Mouse (Mus musculus) WW6 (cell line): ENCODE results near the gene Dock11.

ENCODE experiments used
- DNase-seq: peaks from one replicate; pipeline ENCODE4 v3.0.0-alpha.2; 2013; ENCODE audit warnings: low read depth, low spot score

Dock11 gene

DNA sequence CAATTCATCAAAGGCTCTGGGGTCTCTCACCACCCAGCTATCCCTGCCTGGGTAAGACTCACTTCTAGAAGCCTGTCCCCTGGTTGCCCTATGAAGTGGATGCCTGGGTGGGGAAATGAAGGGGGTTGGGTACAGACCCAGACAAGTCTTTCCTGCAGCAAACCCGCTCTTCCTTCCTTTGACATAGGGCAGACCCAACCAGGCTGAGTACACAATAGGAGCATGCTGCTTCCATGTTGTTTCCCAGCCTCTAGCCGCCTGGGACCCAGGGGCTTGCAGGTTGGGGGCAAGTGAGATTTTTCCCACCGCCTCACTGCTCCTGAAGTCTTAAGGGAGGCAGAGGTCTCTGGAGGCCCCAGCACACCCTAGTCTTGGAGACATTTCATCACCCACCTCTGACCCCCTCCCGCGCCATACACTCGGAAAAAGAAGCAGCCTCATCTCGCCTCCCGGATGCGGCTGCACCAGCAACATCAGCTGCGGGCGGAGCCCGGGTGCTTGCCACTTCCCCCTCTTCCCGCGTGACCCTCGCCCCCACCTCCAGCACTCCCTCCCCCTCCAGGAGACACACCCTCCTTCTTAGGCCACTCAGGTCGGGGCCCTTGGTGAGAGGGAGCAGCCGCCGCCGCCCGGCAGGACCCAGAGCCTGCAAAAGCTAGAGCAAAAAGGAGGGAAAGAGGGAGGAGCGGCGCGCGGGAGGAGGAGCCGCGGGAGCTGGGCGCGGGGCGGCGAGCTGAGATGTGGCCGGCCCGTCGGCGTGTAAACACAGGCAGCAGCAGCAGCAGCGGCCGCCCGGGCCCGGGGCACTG, at the start of gene Dock11:
Gene Dock11, plus strand, starts transcription at position 746 of the 809 bp plus-strand sequence.
- peak; percentile 48 for DNase-seq

DNA sequence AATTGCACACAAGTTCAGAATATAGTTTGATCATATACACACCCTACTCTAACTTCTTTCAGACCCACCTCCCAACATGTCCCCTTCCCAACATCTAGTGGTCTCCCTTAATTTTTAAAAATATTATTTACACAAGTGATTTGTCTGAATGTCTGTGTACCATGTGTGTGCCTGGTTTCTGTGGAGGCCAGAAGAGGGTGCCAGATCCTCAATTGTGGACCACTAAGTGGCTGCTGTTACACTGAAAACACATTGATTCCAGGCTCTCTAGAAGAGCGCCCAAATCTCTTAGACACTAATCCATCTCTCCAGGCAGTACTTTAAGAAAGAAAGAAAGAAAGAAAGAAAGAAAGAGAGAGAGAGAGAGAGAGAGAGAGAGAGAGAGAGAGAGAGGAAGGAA, 8.9 kb upstream of the Dock11 start:
- DNase-seq, result no peak

DNA sequence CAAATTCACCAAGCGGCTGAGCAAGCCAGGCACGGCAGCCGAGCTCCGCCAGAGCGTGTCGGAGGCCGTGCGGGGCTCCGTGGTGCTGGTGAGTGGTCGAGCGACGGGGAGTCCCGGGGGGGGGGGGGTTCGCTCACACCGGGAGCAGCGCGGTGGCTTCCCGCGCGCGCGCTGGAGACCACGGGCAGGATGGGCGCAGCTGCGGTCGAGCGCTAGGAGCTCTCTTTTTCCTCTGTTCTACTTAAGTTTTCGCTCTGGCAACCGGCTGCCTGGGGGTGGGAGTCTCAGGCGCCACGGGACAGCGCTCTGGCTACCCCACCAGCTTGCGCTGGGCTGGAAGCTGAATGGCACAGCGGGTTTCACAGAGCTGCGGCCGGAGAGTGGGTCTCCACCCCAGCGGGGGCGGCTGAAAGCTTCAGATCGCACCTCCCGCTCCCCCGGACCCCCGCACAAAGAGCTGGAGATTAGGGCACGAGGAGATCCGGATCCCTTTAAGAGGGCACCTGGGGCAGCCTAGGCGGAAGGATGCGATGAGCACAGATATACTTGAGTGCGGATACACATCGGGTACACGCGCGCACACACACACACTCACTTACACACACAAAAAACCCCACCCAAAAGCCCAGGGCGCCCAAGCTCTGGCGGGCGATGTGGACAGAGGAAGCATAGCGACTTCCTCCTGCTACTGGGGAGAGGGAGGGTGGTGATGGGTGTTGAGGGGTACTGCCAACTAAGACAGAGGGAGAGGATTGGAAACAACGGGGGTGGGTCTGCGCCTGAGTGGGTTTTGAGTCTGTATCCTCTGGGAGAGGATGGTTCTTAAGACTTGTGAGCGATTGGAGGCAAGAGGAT, 540 bp downstream of the Dock11 start:
- peak; percentile 3 for DNase-seq

DNA sequence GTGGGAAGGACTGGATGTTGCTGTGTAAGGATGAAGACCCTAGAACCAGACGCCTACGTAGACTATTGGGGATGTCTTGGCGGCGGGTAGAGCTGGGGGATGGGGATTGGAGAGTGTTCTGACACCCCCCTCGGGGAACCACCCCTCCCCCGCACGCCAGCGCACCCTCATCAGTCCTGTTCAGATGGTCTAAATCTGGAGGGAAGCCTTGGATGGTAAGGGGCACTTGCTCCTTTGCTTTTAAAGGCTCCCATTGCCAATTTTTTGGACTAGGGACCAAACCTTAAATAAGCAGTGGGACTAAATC, 1.1 kb downstream of the Dock11 start:
- no peak for DNase-seq

DNA sequence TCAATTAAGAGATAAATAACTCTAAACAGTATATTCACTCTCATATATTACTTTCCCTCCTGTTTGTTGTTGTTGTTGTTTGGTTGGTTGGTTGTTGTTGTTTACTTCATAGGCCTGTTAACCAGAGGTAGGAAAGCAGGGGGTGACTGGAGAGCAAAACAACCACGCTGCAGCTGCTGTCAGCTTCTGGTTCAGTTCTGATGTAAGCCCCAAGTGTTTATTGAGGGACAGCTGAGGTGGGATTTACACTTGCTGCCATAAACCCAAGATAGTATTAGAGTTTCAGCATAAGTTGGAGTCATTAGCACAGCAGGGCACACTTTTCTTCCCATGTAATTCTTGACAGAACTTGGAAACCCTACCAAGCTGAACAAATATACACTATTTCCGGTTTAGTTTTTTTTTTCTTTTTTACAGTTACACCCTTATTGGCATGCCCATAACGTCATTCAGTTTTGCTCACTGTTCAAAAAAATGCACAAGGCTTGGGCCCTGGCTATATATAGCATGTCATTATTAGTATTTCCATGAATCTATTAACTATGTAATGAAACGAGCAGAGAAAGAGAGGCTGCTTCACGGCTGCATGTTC, 3.0 kb downstream of the Dock11 start:
- no peak for DNase-seq

DNA sequence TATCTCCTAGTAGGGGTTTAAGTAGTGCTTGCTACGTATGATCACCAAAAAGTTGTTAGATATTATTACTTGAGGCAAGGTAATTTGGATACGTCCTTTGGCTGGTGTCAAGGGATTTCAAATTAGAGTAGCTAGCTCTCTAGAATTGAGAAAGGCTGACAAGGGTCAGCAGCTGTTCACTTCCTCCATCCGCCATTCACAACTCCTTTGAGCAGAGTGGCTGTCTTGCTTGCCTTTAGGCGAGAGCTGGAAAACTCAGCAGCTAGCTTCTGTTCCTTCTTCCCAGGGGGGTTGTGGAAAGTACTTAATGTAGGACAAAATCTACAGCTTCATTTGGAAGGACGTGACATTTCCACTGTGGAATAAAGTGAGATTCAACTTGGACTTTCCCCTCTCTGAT, 3.7 kb downstream of the Dock11 start:
- no peak for DNase-seq

DNA sequence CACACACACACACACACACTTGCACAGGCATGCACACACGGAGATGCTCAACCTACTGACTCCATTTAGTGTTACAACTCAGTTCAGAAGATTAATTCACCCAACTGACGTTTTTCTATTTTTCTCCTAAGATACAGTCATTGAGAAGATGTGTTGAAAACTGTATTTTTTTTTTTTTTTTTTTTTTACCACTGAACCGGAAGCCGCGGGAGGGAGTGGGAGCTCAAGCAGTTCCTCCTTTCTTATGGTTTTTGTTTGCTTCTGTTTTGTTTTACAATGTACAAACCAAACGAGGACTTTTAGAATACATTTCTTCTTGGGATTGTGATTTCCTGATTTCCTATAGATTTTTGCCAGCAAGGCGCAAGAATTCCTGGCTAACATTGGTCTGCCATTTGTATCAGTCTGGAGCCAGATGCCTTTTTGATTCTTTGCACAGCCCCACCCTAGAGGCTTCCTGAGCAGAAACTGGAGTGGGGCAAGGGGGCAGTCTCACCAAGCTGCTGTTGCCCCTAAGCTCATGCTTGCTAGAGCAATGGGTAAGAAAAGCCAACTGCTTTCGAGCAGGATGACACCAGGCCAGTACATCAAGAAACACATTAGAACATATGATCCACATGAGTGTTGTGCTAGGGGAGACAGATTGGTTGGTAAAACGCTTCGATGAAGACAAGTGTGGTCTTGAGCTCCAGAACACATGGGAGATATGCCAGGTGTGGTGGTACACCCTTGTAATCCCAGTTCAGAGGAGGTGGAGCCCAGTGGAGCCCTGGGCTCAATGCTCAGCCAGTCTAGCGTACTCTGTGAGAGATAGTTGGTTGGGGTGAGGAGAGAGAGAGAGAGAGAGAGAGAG, 9.2 kb downstream of the Dock11 start:
- no peak for DNase-seq

DNA sequence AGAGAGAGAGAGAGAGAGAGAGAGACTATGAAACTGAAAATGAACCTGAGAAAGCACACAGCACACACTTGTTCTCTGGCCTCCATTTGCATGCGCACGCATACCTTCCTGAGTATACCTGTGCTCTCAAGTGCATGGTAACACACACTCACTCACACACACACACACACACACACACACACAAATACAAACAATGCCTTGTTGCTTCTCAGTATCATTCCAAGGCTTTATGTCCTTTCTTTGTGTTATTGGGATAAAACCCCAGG, 9.8 kb downstream of the Dock11 start:
- no peak for DNase-seq

DNA sequence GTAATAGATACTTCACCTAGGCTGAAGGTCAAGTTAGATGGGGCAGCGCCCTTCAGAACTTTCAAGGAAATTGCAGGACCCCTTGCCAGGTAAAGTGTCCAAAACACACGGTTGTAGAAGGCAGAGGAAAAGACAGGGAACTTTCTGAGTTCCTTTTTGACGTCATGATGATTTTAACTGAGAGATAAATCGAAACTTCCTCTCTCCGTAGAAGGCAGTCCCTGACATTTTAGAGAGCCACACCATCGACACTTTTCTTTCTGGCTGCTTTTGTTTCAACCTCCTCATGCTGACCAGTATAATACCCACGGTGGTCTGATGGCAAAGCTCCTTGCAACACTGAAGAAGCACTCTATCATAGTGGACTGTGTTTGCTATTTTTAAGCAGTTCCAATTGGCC, 15.7 kb downstream of the Dock11 start:
- no peak for DNase-seq

DNA sequence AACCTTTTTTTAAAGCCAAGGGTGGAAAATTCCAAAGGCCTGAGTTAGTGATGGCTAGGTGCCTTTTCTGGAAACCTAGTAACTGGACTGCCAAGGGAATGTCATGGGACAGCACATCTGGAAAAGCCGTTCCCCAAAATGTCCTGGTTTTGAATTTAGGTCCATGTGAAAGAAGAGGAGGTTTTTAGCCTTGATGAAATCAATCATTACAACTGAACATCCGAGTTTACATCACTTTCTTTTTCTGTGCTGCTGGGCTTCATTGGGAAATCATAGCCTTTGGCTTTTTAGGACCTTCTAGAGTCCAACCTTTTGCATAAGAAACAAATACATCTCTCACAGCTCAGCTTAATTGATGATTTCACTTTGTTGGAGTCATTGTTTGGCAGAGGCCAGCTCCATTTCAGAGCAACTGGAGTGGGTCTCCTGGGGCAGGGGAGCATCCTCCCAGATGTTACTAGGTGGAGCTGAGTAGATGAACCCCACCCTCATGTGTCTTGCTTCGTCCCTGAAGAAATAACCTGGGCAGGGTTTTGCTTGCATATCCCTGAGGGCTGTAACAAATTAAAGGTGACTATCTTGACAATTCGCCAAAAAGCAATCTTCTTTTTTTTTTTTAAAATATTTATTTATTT, 18.2 kb downstream of the Dock11 start:
- DNase-seq, result no peak

DNA sequence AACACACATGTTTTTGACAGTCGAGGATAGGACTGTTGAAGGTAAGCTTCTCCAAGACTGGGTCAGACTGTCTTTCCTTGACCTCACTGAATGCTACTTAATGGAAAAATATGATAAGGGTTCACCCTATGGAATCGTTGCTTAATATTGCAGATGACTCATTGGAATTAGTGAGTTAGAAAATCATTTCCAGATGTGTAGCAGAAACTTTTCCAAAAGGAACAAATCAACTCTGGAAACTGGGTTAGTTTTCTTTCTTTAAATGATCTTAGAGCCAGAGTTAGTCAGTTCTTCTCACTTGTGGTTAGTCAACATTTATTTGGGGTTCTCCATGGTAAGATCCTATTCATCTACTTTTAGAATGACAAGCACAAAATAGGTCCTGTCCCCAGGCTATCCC, 30.9 kb downstream of the Dock11 start:
- no peak for DNase-seq

DNA sequence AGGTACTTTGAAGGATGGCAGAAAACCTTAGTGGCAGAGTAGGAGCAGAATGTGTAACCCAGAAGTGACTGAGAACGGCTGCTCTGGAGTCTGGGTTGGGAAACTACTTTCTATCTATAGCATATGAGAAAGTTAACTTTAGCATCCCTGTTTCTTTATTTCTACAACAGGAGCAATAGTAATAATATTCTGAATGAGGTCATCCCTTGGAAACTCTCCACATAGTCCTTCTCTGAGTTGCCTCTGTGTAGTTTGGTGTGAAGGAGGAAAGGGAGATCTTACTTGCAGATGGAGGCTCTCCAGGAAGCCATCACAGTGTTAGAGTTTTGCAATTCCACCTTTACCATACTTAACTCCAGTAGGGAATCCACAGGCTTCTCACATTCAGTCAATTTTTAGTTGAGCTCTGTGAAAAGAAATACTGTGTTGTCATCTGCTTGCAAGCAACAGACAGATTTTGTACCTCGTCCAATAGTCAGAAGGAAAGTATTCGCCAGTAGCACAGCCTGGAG, 31.5 kb downstream of the Dock11 start:
- DNase-seq, result no peak

DNA sequence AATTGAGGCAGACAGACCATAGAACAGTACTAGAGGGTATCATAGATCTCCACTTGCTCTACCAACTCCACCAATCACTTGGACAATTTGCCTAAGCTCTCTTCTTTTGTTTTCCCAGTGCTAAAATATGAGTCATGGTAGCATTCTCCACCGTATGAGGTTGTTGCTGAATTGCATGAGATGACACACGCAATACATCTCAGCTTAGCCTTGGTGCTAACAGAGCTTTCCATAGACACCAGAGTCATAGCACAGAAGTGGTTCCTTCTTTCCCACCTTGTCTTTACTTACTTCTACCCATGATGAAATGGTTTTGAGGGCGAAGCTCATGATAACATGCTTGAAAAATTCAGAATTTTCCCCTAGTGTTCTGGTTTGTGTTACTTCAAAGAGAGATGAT, 33.3 kb downstream of the Dock11 start:
- DNase-seq, result no peak

DNA sequence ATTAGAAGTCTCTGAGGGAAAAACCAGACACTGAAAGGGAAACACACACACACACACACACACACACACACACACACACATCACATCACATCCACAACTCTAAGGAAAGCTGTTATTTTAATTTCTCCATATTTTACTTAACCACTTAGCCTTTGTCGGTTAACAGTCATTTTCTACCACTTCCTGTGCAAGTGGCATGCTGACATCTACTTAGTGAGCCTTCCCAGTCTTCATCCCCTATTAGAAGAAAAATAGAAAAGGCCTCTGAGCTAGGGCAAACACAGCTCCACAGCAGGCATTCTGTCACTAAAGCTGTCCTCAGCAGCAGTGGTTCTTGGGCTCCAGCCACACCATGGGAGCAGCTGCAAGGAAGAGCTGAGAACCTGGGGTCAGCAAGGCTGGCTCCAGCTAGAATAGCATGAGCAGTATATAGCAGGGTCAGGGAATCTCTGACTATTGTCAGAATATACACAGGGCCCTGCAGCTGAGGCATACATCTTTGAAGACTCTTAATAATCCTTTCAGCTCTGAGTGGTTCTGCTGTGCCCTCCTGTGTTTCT, 36.2 kb downstream of the Dock11 start:
- DNase-seq, result no peak

DNA sequence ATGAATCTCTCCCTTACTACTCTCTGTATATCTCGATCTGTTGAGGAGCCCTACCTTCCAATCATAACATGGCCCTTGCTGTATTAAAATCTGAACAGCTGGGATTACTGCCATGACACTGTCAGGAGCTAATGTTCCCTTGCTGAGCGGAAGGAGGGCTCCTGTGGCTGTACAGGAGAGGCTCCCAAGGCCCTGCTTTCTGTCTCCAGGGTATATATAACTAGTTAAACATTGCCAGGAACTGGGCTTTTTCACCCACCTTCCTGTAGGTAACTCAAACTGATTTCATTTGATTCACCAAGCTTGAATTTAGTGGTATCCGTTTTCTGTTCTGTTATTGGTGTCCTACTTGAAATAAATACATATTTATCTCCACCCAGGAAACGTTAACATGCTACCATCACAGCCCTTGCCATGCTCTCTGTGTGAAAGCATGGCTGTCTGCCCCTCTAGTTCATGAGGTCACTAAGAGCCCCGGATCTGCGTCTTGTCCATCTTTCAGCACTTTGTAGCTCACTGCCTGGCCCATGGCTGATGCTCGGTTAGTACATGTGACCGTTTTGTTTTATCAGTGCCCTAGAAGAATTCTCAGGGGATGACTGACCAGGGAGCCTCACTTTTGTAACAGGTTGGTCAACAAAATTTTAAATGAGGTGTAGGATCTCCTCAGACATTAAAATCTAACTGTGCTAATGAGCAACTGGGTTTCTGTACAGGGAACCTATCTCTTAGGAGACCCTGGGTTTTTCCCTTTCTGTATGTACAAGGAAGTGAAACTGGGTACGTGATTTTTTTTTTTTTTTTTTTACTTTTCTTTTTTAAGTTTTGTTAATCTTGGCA, 41.7 kb downstream of the Dock11 start:
- no peak for DNase-seq

DNA sequence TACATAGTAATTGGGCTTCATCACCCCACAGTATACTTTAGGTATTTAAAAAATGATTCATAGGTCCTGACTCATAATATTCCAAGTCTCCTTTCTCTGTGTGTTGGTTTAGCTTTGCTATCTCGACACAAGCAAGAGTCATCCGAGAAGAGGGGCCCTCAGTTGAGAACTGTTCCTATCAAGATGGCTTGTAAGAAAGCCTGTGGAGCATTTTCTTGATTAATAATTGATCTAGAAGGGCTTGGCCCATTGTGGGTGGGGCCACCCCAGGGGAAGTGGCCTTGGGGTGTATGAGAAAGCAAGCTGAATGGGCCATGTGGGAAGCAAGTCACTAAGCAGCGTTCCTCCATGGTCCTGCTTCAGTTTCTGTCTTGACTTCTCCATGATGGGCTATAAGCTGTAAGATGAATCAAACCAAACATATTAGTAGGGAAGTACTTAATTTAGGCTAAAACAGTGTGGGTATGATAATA, 42.3 kb downstream of the Dock11 start:
- DNase-seq, result no peak

DNA sequence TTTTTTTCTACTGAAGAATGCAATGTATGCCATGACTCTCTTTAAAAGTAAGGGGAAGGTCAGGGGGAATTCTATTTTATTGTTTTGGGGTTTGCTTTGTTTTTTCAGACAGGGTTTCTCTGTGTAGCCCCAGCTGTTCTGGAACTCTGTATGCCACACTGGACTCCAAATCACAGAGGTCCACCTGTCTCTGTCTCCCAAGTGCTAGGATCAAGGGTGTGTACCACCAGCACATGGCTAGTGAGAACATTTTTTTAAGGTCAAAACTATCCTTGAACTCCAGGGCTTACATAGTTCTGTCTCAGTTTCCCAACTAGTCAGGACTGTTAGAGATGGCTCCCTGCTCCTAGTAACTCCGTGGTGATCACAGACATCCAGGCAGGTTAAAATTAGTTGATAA, 43.3 kb downstream of the Dock11 start:
- DNase-seq, result no peak

DNA sequence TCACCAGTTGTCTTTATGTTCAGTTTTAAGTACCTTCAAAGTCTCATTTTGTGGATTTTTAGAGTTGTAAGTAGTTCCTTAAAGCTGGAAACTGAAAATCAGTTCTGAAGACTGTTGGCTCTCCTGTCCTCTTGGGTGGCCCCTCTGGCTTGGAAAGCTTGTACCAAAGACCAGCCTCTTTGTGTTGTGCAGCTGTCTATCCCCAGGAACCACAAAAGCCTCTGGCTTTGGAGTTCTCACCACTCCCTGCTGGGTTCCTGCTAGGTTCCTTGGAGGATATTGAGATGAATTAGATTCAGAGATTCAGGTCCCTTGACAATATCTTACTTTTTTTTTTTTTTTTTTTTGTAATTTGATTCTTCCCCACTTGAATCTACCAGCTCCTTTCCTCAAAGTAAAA, 44.3 kb downstream of the Dock11 start:
- DNase-seq, result no peak

DNA sequence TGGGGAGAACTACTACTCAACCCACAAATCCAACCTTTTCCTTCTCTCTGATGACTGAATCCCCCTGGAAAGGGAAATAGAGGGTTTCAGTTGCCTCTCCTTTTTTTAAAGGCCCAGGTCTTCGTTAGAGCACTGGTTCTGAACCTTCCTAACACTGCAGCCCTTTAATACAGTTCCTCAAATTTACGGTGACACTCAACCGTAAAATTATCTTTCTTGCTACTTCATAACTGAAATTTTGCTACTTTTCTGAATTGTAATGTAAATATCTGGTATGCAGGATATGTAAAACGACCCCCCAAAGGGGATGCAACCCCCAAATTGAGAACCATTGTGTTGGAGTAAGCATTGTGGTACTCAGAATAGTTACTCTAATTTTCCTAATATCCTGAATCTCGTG, 49.5 kb downstream of the Dock11 start:
- no peak for DNase-seq

DNA sequence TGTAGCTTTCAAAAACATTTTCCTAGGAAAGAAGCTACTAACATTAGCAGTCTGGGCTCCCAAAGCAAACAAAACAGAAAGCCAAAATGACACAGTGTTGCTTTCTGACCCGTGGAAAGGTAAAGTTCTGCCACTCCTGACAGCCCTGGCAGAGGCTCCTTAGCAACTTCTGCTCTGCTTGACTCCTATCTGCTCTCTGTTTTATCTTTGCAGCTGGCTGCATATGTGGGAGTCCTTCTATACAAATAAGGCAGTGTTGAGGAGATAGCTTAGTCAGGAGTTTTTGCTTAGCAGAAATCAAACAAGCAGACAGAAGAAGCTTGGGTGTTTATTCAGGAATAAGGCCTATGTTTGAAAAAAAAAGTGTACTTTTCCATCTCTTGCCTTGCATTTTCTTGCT, 57.8 kb downstream of the Dock11 start:
- DNase-seq, result no peak
